Mouse (Mus musculus): ENCODE data around the gene Hspb11. TPM values are rescaled to one million over a fixed set of nuclear protein-coding genes. Genes with fewer than 3 reads are reported as not detected.

The Hspb11 gene
- 8.5 and 8.9 TPM in 2 replicates for polyA plus RNA-seq (2012; rRNA removed)

GRCm38 (mm10) chr4:107253125-107254091 is at the start of gene Hspb11, which contains the start of gene Lrrc42:
Gene Hspb11 (plus strand): TSS chr4:107253593.
Gene Lrrc42 (minus strand): TSS chr4:107253532.
- peak within 1 kb of the TSS; percentile 74 for H3K4me3 ChIP-seq (ENCODE audit: control insufficient read depth, insufficient read depth, low read length)

DNA sequence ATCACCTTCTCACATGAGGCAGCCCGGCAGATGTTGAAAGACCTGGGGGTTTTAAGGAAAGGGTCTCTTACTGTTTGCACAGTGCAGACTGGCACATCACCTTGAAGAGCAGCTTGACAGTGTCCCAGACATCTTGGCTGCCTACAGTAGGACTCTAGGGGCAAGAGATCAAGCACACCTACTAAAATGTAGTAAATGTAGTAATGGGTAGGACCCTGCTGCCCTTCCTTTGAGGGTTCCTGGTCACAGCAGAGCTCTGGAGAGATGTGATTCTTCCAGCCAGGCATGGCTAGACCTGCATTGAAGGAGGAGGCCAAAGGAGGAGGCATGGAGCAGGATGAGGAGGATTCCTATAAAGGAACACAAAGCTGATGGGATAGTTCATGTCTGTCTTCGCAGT is 46.4 kb upstream of the Hspb11 start:
- no peak overlapping the region for H3K4me3 ChIP-seq (ENCODE audit: control insufficient read depth, insufficient read depth, low read length)
- WGBS: 97% methylated on average over 2 of the region's 2 CpGs
- peaks cover 20% of the 10 kb centered on the region for H3K36me3 ChIP-seq (ENCODE audit: control insufficient read depth, insufficient read depth, low read length)
- TF ChIP-seq POLR2A (IDR thresholded peaks at IDR 0.05; ENCODE audit: control insufficient read depth, extremely low read depth, insufficient read depth, low read length, poor library complexity) (no peak), CTCF (IDR thresholded peaks at IDR 0.05; ENCODE audit: borderline replicate concordance, control insufficient read depth, extremely low read depth, insufficient read depth, low read length, poor library complexity) (no peak)
- H3K27me3 ChIP-seq (ENCODE audit: control insufficient read depth, insufficient read depth, low read length): no peaks in the 10 kb centered on the region
- H3K4me1 ChIP-seq (replicated peaks; ENCODE audit: control insufficient read depth, insufficient read depth, low read length): peaks cover 20% of the 10 kb centered on the region
- DNase-seq: no peak
- H3K27ac ChIP-seq (ENCODE audit: control insufficient read depth, insufficient read depth, low read length): no peak overlapping the region

More at GRCm38 (mm10) chr4:107253125-107254091, at the start of gene Hspb11, which contains the start of gene Lrrc42:
- Histone ChIP-seq H3K27ac (ENCODE audit: control insufficient read depth, insufficient read depth, low read length) (peak within 1 kb of the TSS; percentile 51), H3K4me1 (replicated peaks; ENCODE audit: control insufficient read depth, insufficient read depth, low read length) (peaks cover 15% of the 10 kb centered on the region), H3K27me3 (ENCODE audit: control insufficient read depth, insufficient read depth, low read length) (no peaks in the 10 kb centered on the region), H3K36me3 (ENCODE audit: control insufficient read depth, insufficient read depth, low read length) (no peaks in the 10 kb centered on the region)
- TF ChIP-seq POLR2A (IDR thresholded peaks at IDR 0.05; ENCODE audit: control insufficient read depth, extremely low read depth, insufficient read depth, low read length, poor library complexity) (peak; percentile 62), CTCF (IDR thresholded peaks at IDR 0.05; ENCODE audit: borderline replicate concordance, control insufficient read depth, extremely low read depth, insufficient read depth, low read length, poor library complexity) (peak; percentile 54; the same call in 1 of the 2 replicates)
- DNase-seq: peak; percentile 96
- under 1% methylated on average over 100 of the region's 101 CpGs for WGBS

GRCm38 (mm10) chr4:107208880-107209279 is 44.5 kb upstream of the Hspb11 start, which contains the start of gene Ldlrad1:
Gene Ldlrad1 (plus strand): TSS chr4:107209180.
- no peak for TF ChIP-seq POLR2A (IDR thresholded peaks at IDR 0.05; ENCODE audit: control insufficient read depth, extremely low read depth, insufficient read depth, low read length, poor library complexity)
- no peak for TF ChIP-seq CTCF (IDR thresholded peaks at IDR 0.05; ENCODE audit: borderline replicate concordance, control insufficient read depth, extremely low read depth, insufficient read depth, low read length, poor library complexity)
- peaks cover 16% of the 10 kb centered on the region for H3K4me1 ChIP-seq (replicated peaks; ENCODE audit: control insufficient read depth, insufficient read depth, low read length)
- 95% methylated on average over 3 of the region's 3 CpGs for WGBS
- H3K4me3 ChIP-seq (ENCODE audit: control insufficient read depth, insufficient read depth, low read length): no peak within 1 kb of the TSS
- H3K27ac ChIP-seq (ENCODE audit: control insufficient read depth, insufficient read depth, low read length): no peak within 1 kb of the TSS
- DNase-seq: no peak
- H3K27me3 ChIP-seq (ENCODE audit: control insufficient read depth, insufficient read depth, low read length): no peaks in the 10 kb centered on the region
- H3K36me3 ChIP-seq (ENCODE audit: control insufficient read depth, insufficient read depth, low read length): peaks cover 7% of the 10 kb centered on the region; the same call in 1 of the 2 replicates

DNA sequence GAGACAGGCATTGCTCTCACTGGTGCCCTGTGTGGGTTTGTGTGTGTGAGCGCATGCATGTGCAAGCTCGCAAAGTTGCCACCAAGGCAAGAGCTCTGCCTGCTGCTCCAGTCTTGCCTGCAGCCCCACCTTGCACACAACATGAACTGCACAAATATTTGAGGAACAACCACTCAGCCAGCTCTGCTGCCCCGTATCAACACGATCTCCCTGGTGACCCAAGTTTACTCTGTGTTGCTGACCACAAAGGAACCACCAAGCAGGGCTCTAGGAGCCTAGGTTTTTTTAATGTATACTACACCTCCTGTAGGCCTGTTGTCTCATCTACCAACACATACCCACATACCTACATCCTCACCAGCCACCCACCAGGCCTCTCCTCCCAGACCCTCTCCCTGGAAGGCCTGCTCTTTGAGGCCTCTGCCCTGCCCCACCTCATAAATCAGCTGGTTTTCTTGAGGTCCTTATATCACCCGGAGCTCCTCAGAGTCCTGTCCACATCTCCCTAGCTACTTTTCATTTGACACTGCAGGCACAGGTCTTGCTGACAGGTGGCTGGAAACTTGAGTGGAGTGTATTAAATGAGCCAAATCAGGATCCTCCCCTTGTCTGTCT is 42.8 kb upstream of the Hspb11 start:
- H3K27ac ChIP-seq (ENCODE audit: control insufficient read depth, insufficient read depth, low read length): no peak overlapping the region
- no peak overlapping the region for H3K4me3 ChIP-seq (ENCODE audit: control insufficient read depth, insufficient read depth, low read length)
- DNase-seq: no peak
- TF ChIP-seq CTCF (IDR thresholded peaks at IDR 0.05; ENCODE audit: borderline replicate concordance, control insufficient read depth, extremely low read depth, insufficient read depth, low read length, poor library complexity): no peak
- no peak for TF ChIP-seq POLR2A (IDR thresholded peaks at IDR 0.05; ENCODE audit: control insufficient read depth, extremely low read depth, insufficient read depth, low read length, poor library complexity)
- peaks cover 16% of the 10 kb centered on the region for H3K4me1 ChIP-seq (replicated peaks; ENCODE audit: control insufficient read depth, insufficient read depth, low read length)
- 14% methylated on average over 5 of the region's 5 CpGs for WGBS
- H3K27me3 ChIP-seq (ENCODE audit: control insufficient read depth, insufficient read depth, low read length): no peaks in the 10 kb centered on the region
- no peaks in the 10 kb centered on the region for H3K36me3 ChIP-seq (ENCODE audit: control insufficient read depth, insufficient read depth, low read length)

DNA sequence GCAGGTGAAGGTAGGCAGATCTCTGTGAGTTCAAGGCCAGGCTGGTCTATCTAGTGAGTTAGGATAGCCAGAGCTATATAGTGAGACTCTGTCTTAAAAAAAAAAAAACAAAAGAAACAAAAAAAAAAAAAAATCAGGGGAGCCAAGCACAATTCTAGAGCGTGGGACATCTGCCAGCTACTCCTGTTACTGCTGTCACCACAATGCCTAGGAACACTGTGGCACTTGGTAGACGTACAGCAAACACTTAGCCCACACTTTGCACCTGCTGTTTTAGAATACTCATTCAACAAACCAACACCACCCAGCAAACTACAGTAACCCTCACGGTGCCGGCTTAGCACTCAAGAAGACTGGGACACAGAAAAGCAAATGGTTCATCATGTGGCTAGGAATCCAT is 41.9 kb upstream of the Hspb11 start:
- no peak overlapping the region for H3K4me3 ChIP-seq (ENCODE audit: control insufficient read depth, insufficient read depth, low read length)
- H3K36me3 ChIP-seq (ENCODE audit: control insufficient read depth, insufficient read depth, low read length): no peaks in the 10 kb centered on the region
- H3K27ac ChIP-seq (ENCODE audit: control insufficient read depth, insufficient read depth, low read length): no peak overlapping the region
- no peak for DNase-seq
- H3K27me3 ChIP-seq (ENCODE audit: control insufficient read depth, insufficient read depth, low read length): no peaks in the 10 kb centered on the region
- 49% methylated on average over 4 of the region's 4 CpGs for WGBS
- H3K4me1 ChIP-seq (replicated peaks; ENCODE audit: control insufficient read depth, insufficient read depth, low read length): peaks cover 16% of the 10 kb centered on the region
- TF ChIP-seq POLR2A (IDR thresholded peaks at IDR 0.05; ENCODE audit: control insufficient read depth, extremely low read depth, insufficient read depth, low read length, poor library complexity) (no peak), CTCF (IDR thresholded peaks at IDR 0.05; ENCODE audit: borderline replicate concordance, control insufficient read depth, extremely low read depth, insufficient read depth, low read length, poor library complexity) (no peak)

- 95% methylated on average over 5 of the region's 5 CpGs for WGBS
- no peaks in the 10 kb centered on the region for H3K36me3 ChIP-seq (ENCODE audit: control insufficient read depth, insufficient read depth, low read length)
- H3K27me3 ChIP-seq (ENCODE audit: control insufficient read depth, insufficient read depth, low read length): no peaks in the 10 kb centered on the region
- DNase-seq: no peak
- H3K4me1 ChIP-seq (replicated peaks; ENCODE audit: control insufficient read depth, insufficient read depth, low read length): peaks cover 16% of the 10 kb centered on the region
- TF ChIP-seq POLR2A (IDR thresholded peaks at IDR 0.05; ENCODE audit: control insufficient read depth, extremely low read depth, insufficient read depth, low read length, poor library complexity) (no peak), CTCF (IDR thresholded peaks at IDR 0.05; ENCODE audit: borderline replicate concordance, control insufficient read depth, extremely low read depth, insufficient read depth, low read length, poor library complexity) (no peak)
- H3K4me3 ChIP-seq (ENCODE audit: control insufficient read depth, insufficient read depth, low read length): no peak overlapping the region
- H3K27ac ChIP-seq (ENCODE audit: control insufficient read depth, insufficient read depth, low read length): no peak overlapping the region
Measured at GRCm38 (mm10) chr4:107211936-107212335, 41.5 kb upstream of the Hspb11 start.
